Mouse (Mus musculus) embryonic fibroblast, embryonic 13.5 days (primary cell): ENCODE results near the gene Mcpt2.

ENCODE experiments used
- CTCF ChIP-seq: IDR thresholded peaks from 2 replicates; pipeline ENCODE4 v1.5.1; 2011; ENCODE audit warnings: mild to moderate bottlenecking, control low read depth, low read length, moderate library complexity, borderline replicate concordance; ENCODE audit not compliant: insufficient read depth
- POLR2A ChIP-seq: IDR thresholded peaks from 2 replicates; pipeline ENCODE4 v1.6.1; 2011; ENCODE audit warnings: low read depth, mild to moderate bottlenecking, control low read depth, low read length, moderate library complexity

- no peak for TF ChIP-seq POLR2A
- no peak for TF ChIP-seq CTCF
These were observed 15.9 kb downstream of the Mcpt2 start for GRCm38 (mm10) chr14:56057722-56058121.
